Mouse (Mus musculus) midbrain, postnatal 0 days (tissue): ENCODE measurements around the gene Arhgap15. TPM values are rescaled to one million over a fixed set of nuclear protein-coding genes. Genes with fewer than 3 reads are reported as not detected.

Experiments used
- ATAC-seq: fragments of 200-750 bp; cut with Nextera tagmentation; 2 replicates; pipeline ENCODE4 v1.8.0; 2017; ENCODE audit warnings: moderate number of reproducible peaks, mild to moderate bottlenecking, moderate TSS enrichment, moderate library complexity; ENCODE audit not compliant: low FRiP score
- DNase-seq: peaks from one replicate; pipeline ENCODE4 v3.0.0-alpha.2; 2015; ENCODE audit warnings: low spot score
- H3K27ac ChIP-seq: fragments of 300-500 bp; sonication (generic); 2 replicates; pipeline ENCODE4 v1.5.1; 2014; ENCODE audit warnings: low read depth, mild to moderate bottlenecking, low read length, mixed read lengths
- H3K27me3 ChIP-seq: fragments of 300-500 bp; sonication (generic); 2 replicates; pipeline ENCODE4 v1.6.1; 2014; ENCODE audit warnings: low read length, control low read depth, mixed read lengths; ENCODE audit not compliant: insufficient read depth
- H3K36me3 ChIP-seq: fragments of 300-500 bp; sonication (generic); 2 replicates; pipeline ENCODE4 v1.6.1; 2014; ENCODE audit warnings: low read length, control low read depth, mixed read lengths; ENCODE audit not compliant: insufficient read depth
- H3K4me1 ChIP-seq: fragments of 300-500 bp; sonication (generic); 2 replicates; pipeline ENCODE4 v1.6.1; 2014; ENCODE audit warnings: mild to moderate bottlenecking, control low read depth, antibody characterized with exemption, low read length, mixed read lengths; ENCODE audit not compliant: insufficient read depth
- H3K4me2 ChIP-seq: fragments of 300-500 bp; sonication (generic); 2 replicates; pipeline ENCODE4 v1.6.1; 2014; ENCODE audit warnings: low read depth, mild to moderate bottlenecking, low read length, mixed read lengths; ENCODE audit not compliant: poor library complexity, severe bottlenecking
- H3K4me3 ChIP-seq: fragments of 300-500 bp; sonication (generic); 2 replicates; pipeline ENCODE4 v1.5.1; 2014; ENCODE audit warnings: low read depth, mild to moderate bottlenecking, low read length, moderate library complexity
- H3K9ac ChIP-seq: fragments of 300-500 bp; sonication (generic); replicated peaks from 2 replicates; pipeline ENCODE4 v1.6.1; 2014; ENCODE audit warnings: mild to moderate bottlenecking, low read length, moderate library complexity, mixed read lengths; ENCODE audit not compliant: poor library complexity, severe bottlenecking
- H3K9me3 ChIP-seq: fragments of 300-500 bp; sonication (generic); 2 replicates; pipeline ENCODE4 v1.6.1; 2016; ENCODE audit warnings: low read length, control low read depth
- CTCF ChIP-seq: IDR thresholded peaks from 2 replicates; pipeline ENCODE4 v1.5.1; 2016; ENCODE audit warnings: antibody characterized with exemption, mild to moderate bottlenecking
- WGBS: fragments of 180-500 bp; shearing (Covaris S2); extraction: QIAGEN DNeasy Blood & Tissue Kit; methylation state at CpG from one replicate; pipeline ENCODE4 v1.1.7; 2014; 5-methylcytosine and 5-hydroxymethylcytosine counted together
- polyA plus RNA-seq: library from polyadenylated mRNA; unstranded; fragments of >200 nt; fragmentation: Nextera tagmentation; extraction: Ambion mirVana; gene quantifications from 2 replicates; pipeline ENCODE4 v1.2.1, GENCODE M21; 2015
- total RNA-seq: library from RNA; depleted of rRNA; stranded (reverse); fragments of >200 nt; gene quantifications from 2 replicates; pipeline ENCODE4 v1.2.3, GENCODE M21; 2014

Arhgap15 gene
- total and polyA plus RNA-seq, 2 experiments from 2014 or later, result 0.77 to 1.2 TPM

DNA sequence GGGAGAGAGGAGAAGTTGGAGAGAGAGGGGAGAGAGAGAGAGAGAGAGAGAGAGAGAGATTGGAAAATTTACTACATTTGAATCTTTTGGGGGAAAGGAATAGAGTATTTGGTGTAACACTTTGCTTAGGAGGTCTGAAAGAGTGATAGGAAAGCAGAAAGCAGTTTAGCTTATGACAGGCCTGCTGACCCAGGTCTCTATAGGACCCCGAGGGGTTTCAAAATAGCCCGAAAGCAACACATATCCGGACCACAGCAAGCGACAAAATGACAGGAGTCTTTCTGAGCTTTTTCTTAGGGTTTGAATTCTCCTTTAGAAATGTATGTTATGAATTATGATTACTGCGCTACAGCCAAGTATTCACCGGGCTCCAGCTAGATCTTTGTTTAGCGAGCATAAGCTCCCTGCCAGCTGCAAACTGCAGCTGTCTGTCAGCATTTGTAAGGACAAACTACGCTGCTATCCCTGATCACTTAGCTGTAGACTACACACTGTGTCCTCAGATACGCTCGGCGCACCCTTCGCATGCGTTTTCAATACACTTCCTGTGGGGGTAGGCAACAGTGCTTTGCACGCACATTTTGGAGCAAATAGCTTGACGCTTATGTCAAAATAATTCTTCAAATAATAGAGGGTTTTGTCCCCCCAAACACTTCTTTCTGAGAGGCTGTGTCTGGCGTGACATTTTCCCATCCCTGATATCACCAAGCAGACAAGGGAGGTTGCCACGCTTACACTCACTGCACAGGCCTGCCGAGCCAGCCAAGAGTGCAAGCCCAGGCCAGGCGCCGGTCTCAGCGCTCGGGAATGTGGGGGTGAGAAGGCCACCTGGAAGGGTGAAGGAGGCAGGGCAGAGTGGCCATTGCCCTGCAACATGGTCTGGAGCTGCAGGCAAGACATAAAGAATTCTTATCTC lies 355.9 kb downstream of the Arhgap15 start:
- Histone ChIP-seq H3K36me3 (no peaks in the 10 kb centered on the region), H3K4me3 (no peak overlapping the region), H3K27me3 (no peaks in the 10 kb centered on the region), H3K4me2 (peak overlapping the region; percentile 40), H3K4me1 (no peaks in the 10 kb centered on the region; the same call in 1 of the 2 replicates), H3K27ac (no peak overlapping the region), H3K9ac (0 out of 2 replicates have a peak overlapping the region, but pooled peaks have one; percentile 19), H3K9me3 (no peaks in the 10 kb centered on the region)
- WGBS, result 19% methylated on average over 22 of the region's 22 CpGs
- peak; percentile 26 for DNase-seq
- ATAC-seq, result peak; percentile 54; the same call in 1 of the 2 replicates
- no peak for TF ChIP-seq CTCF

DNA sequence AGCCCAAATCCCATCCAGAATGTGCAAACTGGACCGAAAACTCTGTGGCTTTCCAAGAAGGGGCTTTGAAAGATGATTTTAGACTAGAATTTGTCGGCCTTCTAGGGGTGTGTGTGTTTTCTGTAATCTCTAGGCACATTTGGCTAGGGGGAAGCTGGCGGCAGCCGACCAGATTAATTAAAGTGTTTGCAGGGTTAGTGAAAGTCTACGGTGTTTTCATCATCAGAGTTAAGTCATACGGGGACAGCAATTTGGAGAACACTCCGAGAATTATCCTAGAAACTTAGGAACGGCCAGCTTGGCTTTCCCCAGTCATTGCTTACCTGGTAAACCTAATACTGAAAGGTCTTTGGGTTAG lies 356.6 kb downstream of the Arhgap15 start:
- 62% methylated on average over 8 of the region's 8 CpGs for WGBS
- no peaks in the 10 kb centered on the region for H3K27me3 ChIP-seq

DNA sequence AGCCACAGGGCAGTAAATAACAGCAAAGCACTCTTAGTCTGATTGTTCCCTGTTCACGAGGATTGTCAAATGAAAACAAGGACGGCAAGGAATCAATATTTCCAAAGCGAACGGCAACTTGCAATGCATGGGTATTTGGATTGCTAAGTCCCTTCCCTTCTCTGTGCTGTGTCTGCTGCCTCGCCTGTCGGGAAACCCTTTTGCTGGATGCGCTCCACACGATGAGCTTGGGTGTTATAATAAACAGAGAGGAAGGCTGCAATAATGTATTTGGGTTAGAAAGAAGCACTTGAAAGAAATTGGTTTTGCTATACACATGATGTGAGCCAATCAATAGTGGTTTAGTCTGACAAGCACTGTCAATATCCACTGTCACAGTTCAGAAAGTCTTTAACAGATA lies 357.7 kb downstream of the Arhgap15 start:
- 81% methylated on average over 8 of the region's 8 CpGs for WGBS
- Histone ChIP-seq H3K27me3 (no peaks in the 10 kb centered on the region), H3K9ac (no peak overlapping the region), H3K36me3 (no peaks in the 10 kb centered on the region), H3K27ac (no peak overlapping the region), H3K4me2 (no peak overlapping the region), H3K4me3 (no peak overlapping the region), H3K9me3 (no peaks in the 10 kb centered on the region), H3K4me1 (no peaks in the 10 kb centered on the region; the same call in 1 of the 2 replicates)
- DNase-seq (no peak), ATAC-seq (no peak)
- no peak for TF ChIP-seq CTCF

More for the DNA sequence above, 356.6 kb downstream of the Arhgap15 start:
- no peak overlapping the region for H3K4me3 ChIP-seq
- no peaks in the 10 kb centered on the region for H3K36me3 ChIP-seq
- no peak overlapping the region for H3K27ac ChIP-seq
- no peaks in the 10 kb centered on the region for H3K9me3 ChIP-seq
- no peaks in the 10 kb centered on the region; the same call in 1 of the 2 replicates for H3K4me1 ChIP-seq
- no peak for ATAC-seq
- H3K4me2 ChIP-seq, result peak overlapping the region; percentile 40; the same call in 1 of the 2 replicates
- H3K9ac ChIP-seq, result 0 out of 2 replicates have a peak overlapping the region, but pooled peaks have one; percentile 19
- no peak for DNase-seq
- no peak for TF ChIP-seq CTCF

GRCm38 (mm10) chr2:44111276-44111675 lies 362.7 kb downstream of the Arhgap15 start:
- Histone ChIP-seq H3K27me3 (no peaks in the 10 kb centered on the region), H3K9ac (no peak overlapping the region), H3K36me3 (no peaks in the 10 kb centered on the region), H3K4me3 (no peak overlapping the region), H3K27ac (no peak overlapping the region), H3K4me1 (no peaks in the 10 kb centered on the region), H3K4me2 (no peak overlapping the region), H3K9me3 (no peaks in the 10 kb centered on the region)
- WGBS, result 91% methylated on average over 3 of the region's 3 CpGs
- ATAC-seq (no peak), DNase-seq (no peak)
- TF ChIP-seq CTCF, result no peak

GRCm38 (mm10) chr2:44112990-44113798 lies 364.6 kb downstream of the Arhgap15 start:
- ATAC-seq, result no peak
- H3K27me3 ChIP-seq, result no peaks in the 10 kb centered on the region
- no peak overlapping the region for H3K27ac ChIP-seq
- no peak overlapping the region for H3K4me3 ChIP-seq
- no peaks in the 10 kb centered on the region for H3K36me3 ChIP-seq
- no peak for TF ChIP-seq CTCF
- no peaks in the 10 kb centered on the region for H3K9me3 ChIP-seq
- no peak overlapping the region for H3K9ac ChIP-seq
- H3K4me2 ChIP-seq, result no peak overlapping the region
- H3K4me1 ChIP-seq, result no peaks in the 10 kb centered on the region
- 75% methylated on average over 9 of the region's 9 CpGs for WGBS
- no peak for DNase-seq
